Mouse (Mus musculus) lung, postnatal 0 days (tissue): ENCODE measurements around the gene Nek11.

Experiments used
- CTCF ChIP-seq: IDR thresholded peaks from 2 replicates; pipeline ENCODE4 v1.5.1; 2016; ENCODE audit warnings: antibody characterized with exemption, mild to moderate bottlenecking
- EP300 ChIP-seq: IDR thresholded peaks from 2 replicates; pipeline ENCODE4 v1.6.1; 2016; ENCODE audit warnings: antibody characterized with exemption, mild to moderate bottlenecking, control low read depth

GRCm38 (mm10) chr9:105390616-105391015 lies 4.7 kb downstream of the Nek11 start:
- TF ChIP-seq CTCF (no peak), EP300 (no peak)
